Mouse (Mus musculus) hindbrain, postnatal 0 days (tissue): Measurements from ENCODE around the gene Galnt4. TPM values are rescaled to one million over a fixed set of nuclear protein-coding genes. Genes with fewer than 3 reads are reported as not detected.

Experiments
- ATAC-seq: fragments of 200-750 bp; cut with Nextera tagmentation; 2 replicates; pipeline ENCODE4 v1.8.0; 2017; ENCODE audit warnings: mild to moderate bottlenecking, moderate TSS enrichment, moderate library complexity
- DNase-seq: peaks from one replicate; pipeline ENCODE4 v3.0.0-alpha.2; 2015; ENCODE audit warnings: low spot score
- H3K27ac ChIP-seq: fragments of 300-500 bp; sonication (generic); 2 replicates; pipeline ENCODE4 v1.5.1; 2014; ENCODE audit warnings: mild to moderate bottlenecking
- H3K27me3 ChIP-seq: fragments of 300-500 bp; sonication (generic); 2 replicates; pipeline ENCODE4 v1.6.1; 2014; ENCODE audit warnings: low read length, mixed read lengths; ENCODE audit not compliant: insufficient read depth
- H3K36me3 ChIP-seq: fragments of 300-500 bp; sonication (generic); 2 replicates; pipeline ENCODE4 v1.6.1; 2014; ENCODE audit warnings: low read length, mixed read lengths; ENCODE audit not compliant: insufficient read depth
- H3K4me1 ChIP-seq: fragments of 300-500 bp; sonication (generic); 2 replicates; pipeline ENCODE4 v1.6.1; 2014; ENCODE audit warnings: antibody characterized with exemption, low read length, mixed read lengths; ENCODE audit not compliant: insufficient read depth
- H3K4me2 ChIP-seq: fragments of 300-500 bp; sonication (generic); 2 replicates; pipeline ENCODE4 v1.6.1; 2014; ENCODE audit warnings: low read depth, mild to moderate bottlenecking, low read length, moderate library complexity, mixed read lengths
- H3K4me3 ChIP-seq: fragments of 300-500 bp; sonication (generic); 2 replicates; pipeline ENCODE4 v1.5.1; 2014; ENCODE audit warnings: low read length
- H3K9ac ChIP-seq: fragments of 300-500 bp; sonication (generic); replicated peaks from 2 replicates; pipeline ENCODE4 v1.6.1; 2014; ENCODE audit warnings: mild to moderate bottlenecking, low read length, moderate library complexity, mixed read lengths
- H3K9me3 ChIP-seq: fragments of 300-500 bp; sonication (generic); 2 replicates; pipeline ENCODE4 v1.6.1; 2016; ENCODE audit warnings: low read length, mixed read lengths
- CTCF ChIP-seq: IDR thresholded peaks from 2 replicates; pipeline ENCODE4 v1.5.1; 2016; ENCODE audit warnings: antibody characterized with exemption, control low read depth, low read depth
- WGBS: fragments of 180-500 bp; shearing (Covaris S2); extraction: QIAGEN DNeasy Blood & Tissue Kit; methylation state at CpG from one replicate; pipeline ENCODE4 v1.1.7; 2014; 5-methylcytosine and 5-hydroxymethylcytosine counted together
- polyA plus RNA-seq: library from polyadenylated mRNA; unstranded; fragments of >200 nt; fragmentation: Nextera tagmentation; extraction: Ambion mirVana; gene quantifications from 2 replicates; pipeline ENCODE4 v1.2.1, GENCODE M21; 2015
- total RNA-seq: library from RNA; depleted of rRNA; stranded (reverse); fragments of >200 nt; gene quantifications from 2 replicates; pipeline ENCODE4 v1.2.3, GENCODE M21; 2014; rRNA removed

The Galnt4 gene
- total RNA-seq (5.1 and 5.2 TPM in 2 replicates), polyA plus RNA-seq (3.3 and 3.4 TPM in 2 replicates)

DNA sequence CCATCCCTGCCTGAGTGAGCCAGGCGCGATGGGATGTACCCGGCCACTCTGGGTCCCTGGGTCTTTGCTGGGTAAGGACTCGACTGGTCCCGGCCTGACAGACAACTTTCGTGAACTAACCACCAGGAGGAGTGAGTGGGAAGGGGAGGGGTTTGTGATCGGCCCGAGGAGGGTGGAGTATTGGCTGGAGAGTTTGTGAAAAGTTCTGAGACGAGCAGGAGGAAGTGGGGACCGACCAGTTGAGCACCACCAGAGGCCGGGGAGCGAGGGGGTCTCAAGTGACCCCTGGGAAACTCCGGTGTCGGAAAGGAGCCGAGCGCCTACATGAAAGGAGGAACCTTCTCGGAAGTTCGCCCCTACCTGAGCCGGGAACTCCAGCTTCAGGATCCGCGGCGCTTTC is at the start of gene Galnt4:
Gene Galnt4 (plus strand): TSS at position 196 of the 400 bp plus-strand sequence.
- no peaks in the 10 kb centered on the region for H3K27me3 ChIP-seq
- DNase-seq (peak; percentile 80), ATAC-seq (peak; percentile 82)
- TF ChIP-seq CTCF, result peak; percentile 77
- peak within 1 kb of the TSS; percentile 92 for H3K9ac ChIP-seq
- peaks cover 9% of the 10 kb centered on the region; the same call in 1 of the 2 replicates for H3K4me1 ChIP-seq
- peak within 1 kb of the TSS; percentile 90 for H3K27ac ChIP-seq
- H3K4me2 ChIP-seq, result peak within 1 kb of the TSS; percentile 89
- under 1% methylated on average over 22 of the region's 22 CpGs for WGBS
- no peaks in the 10 kb centered on the region for H3K9me3 ChIP-seq
- no peaks in the 10 kb centered on the region for H3K36me3 ChIP-seq
- H3K4me3 ChIP-seq, result peak within 1 kb of the TSS; percentile 99

GRCm38 (mm10) chr10:99060588-99060987 is 47.4 kb upstream of the Galnt4 start:
- H3K27me3 ChIP-seq, result no peaks in the 10 kb centered on the region
- no peak overlapping the region for H3K4me3 ChIP-seq
- no peak for TF ChIP-seq CTCF
- H3K4me1 ChIP-seq, result no peaks in the 10 kb centered on the region
- H3K9ac ChIP-seq, result no peak overlapping the region
- ATAC-seq, result no peak
- WGBS, result 91% methylated on average over 7 of the region's 7 CpGs
- no peak overlapping the region for H3K4me2 ChIP-seq
- no peaks in the 10 kb centered on the region for H3K9me3 ChIP-seq
- H3K27ac ChIP-seq, result no peak overlapping the region
- DNase-seq, result no peak
- no peaks in the 10 kb centered on the region for H3K36me3 ChIP-seq

GRCm38 (mm10) chr10:99061418-99061817 is 46.5 kb upstream of the Galnt4 start:
- Histone ChIP-seq H3K27ac (no peak overlapping the region), H3K9ac (no peak overlapping the region), H3K4me2 (no peak overlapping the region), H3K36me3 (no peaks in the 10 kb centered on the region), H3K9me3 (no peaks in the 10 kb centered on the region), H3K4me3 (no peak overlapping the region), H3K4me1 (no peaks in the 10 kb centered on the region), H3K27me3 (no peaks in the 10 kb centered on the region)
- no peak for TF ChIP-seq CTCF
- 87% methylated on average over 10 of the region's 10 CpGs for WGBS
- DNase-seq (no peak), ATAC-seq (no peak)

DNA sequence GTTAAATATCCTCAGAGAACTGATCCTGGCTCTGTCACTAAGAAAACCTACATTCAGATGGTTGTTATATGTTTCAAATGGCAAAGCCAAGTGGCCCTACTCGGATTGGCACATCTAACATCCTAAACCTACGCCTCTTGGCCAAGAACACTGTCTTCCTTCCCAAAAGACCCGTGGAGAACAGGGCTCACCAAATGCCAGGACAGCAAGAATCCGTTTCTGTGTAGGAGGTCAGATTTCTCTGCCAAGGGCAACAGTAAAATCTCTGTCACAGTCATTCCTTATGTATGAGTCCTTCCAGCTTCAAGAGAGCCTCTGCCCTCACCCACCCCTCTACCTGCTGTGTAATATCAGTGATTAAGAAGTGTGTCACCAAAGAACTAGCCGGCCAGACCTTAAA is 45.4 kb upstream of the Galnt4 start:
- Histone ChIP-seq H3K27me3 (no peaks in the 10 kb centered on the region), H3K4me1 (no peaks in the 10 kb centered on the region), H3K9me3 (no peaks in the 10 kb centered on the region), H3K4me3 (no peak overlapping the region), H3K27ac (no peak overlapping the region), H3K4me2 (no peak overlapping the region), H3K36me3 (no peaks in the 10 kb centered on the region), H3K9ac (no peak overlapping the region)
- WGBS, result 63% methylated on average over 5 of the region's 5 CpGs
- DNase-seq (no peak), ATAC-seq (no peak)
- no peak for TF ChIP-seq CTCF

DNA sequence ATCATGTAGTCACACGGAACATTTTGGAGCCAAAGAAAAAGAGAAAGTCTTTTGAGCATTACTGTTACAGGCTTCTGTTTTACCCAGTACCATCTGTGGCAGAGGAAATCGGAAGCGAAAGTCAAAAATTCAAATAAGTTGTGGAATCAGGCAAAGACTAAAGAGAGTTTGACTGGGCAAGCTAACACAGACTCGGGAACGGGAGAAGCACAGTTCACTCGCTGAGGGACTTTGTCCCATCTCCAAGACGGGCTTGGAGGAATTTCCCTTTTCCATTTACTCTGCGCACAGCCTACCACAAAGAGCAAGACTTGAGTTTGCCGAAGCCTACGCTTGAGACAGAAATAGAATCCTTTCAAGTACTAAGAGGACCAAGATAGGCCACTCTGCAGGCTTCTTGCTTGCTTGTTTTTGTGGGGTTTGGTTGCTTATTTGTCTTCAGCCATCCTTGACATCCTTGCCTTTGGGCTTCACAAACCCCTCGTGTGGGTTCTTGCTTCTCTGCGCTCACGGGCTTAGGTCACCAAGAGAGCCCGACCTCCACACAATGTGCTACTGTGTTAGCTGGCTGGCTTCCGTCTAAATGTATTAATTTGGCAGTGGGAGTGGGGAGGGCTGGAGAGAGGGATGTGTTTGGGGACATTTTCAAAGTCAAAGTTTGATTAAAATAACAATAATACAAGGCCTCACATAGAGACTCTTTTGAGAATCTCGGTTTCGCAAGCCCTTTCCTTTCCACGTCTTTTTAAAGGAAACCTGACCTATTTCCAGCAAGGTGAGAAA is 31.7 kb upstream of the Galnt4 start:
- Histone ChIP-seq H3K36me3 (no peaks in the 10 kb centered on the region), H3K9me3 (no peaks in the 10 kb centered on the region), H3K27ac (no peak overlapping the region), H3K9ac (no peak overlapping the region), H3K4me3 (no peak overlapping the region), H3K27me3 (no peaks in the 10 kb centered on the region), H3K4me1 (no peaks in the 10 kb centered on the region), H3K4me2 (peak overlapping the region; percentile 8; the same call in 1 of the 2 replicates)
- ATAC-seq (no peak), DNase-seq (no peak)
- no peak for TF ChIP-seq CTCF
- WGBS, result 68% methylated on average over 18 of the region's 18 CpGs

DNA sequence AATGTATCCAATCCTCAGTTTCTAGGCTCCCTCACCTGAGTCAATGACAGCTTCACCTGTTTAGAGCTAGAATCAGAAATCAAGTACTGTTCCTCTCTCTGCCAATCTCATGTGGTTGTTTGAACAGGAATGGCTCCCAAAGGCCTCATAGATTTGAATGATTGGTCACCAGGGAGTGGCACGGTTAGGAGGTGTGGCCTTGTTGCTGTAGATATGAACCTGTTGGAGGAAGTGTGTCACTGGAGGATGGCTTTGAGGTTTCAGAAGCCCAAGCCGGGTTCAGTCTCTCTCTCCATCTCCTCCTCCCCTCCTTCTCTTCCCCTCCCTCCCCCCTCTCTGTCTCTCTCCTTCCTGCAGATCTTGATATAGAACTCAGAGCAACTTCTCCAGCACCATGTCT is 29.3 kb upstream of the Galnt4 start:
- DNase-seq (no peak), ATAC-seq (no peak)
- Histone ChIP-seq H3K9ac (no peak overlapping the region), H3K27ac (no peak overlapping the region), H3K4me3 (no peak overlapping the region), H3K4me2 (no peak overlapping the region), H3K9me3 (no peaks in the 10 kb centered on the region), H3K4me1 (no peaks in the 10 kb centered on the region), H3K36me3 (no peaks in the 10 kb centered on the region), H3K27me3 (no peaks in the 10 kb centered on the region)
- no peak for TF ChIP-seq CTCF
- WGBS, result 79% methylated on average over 2 of the region's 2 CpGs

- Histone ChIP-seq H3K9ac (no peak overlapping the region), H3K27ac (no peak overlapping the region), H3K9me3 (no peaks in the 10 kb centered on the region), H3K36me3 (no peaks in the 10 kb centered on the region), H3K4me1 (no peaks in the 10 kb centered on the region), H3K27me3 (no peaks in the 10 kb centered on the region), H3K4me3 (no peak overlapping the region), H3K4me2 (no peak overlapping the region)
- DNase-seq (no peak), ATAC-seq (no peak)
- 93% methylated on average over 10 of the region's 10 CpGs for WGBS
- no peak for TF ChIP-seq CTCF
Measured at GRCm38 (mm10) chr10:99081569-99081990, 26.4 kb upstream of the Galnt4 start.
